Mouse (Mus musculus): ENCODE data around the gene Mterf1b.
"Not testable (repeated sequence)": the region's sequence is repeated elsewhere in the genome, so short reads cannot be mapped to it uniquely, and the experiment has no call there.

Mterf1b gene

GRCm38 (mm10) chr5:4191671-4192480 is at the start of gene Mterf1b:
Mterf1b (plus strand) TSS chr5:4192367.
- in situ Hi-C loops (cut with MboI) = not testable (repeated sequence)

- in situ Hi-C loops (cut with MboI) = not testable (repeated sequence)
Measured at GRCm38 (mm10) chr5:4159418-4160071, 32.6 kb upstream of the Mterf1b start.

- in situ Hi-C loops (cut with MboI) = no loop called here
Measured at GRCm38 (mm10) chr5:4161554-4161953, 30.6 kb upstream of the Mterf1b start.

GRCm38 (mm10) chr5:4162461-4162860 is 29.7 kb upstream of the Mterf1b start:
- in situ Hi-C loops (cut with MboI) = no loop called here

GRCm38 (mm10) chr5:4167813-4168529 is 24.2 kb upstream of the Mterf1b start:
- in situ Hi-C loops (cut with MboI) = not testable (repeated sequence)

GRCm38 (mm10) chr5:4168530-4168926 is 23.6 kb upstream of the Mterf1b start:
- in situ Hi-C loops (cut with MboI) = not testable (repeated sequence)

GRCm38 (mm10) chr5:4176421-4176820 is 15.7 kb upstream of the Mterf1b start:
- in situ Hi-C loops (cut with MboI) = not testable (repeated sequence)

GRCm38 (mm10) chr5:4179364-4179763 is 12.8 kb upstream of the Mterf1b start:
- in situ Hi-C loops (cut with MboI) = no loop called here

- in situ Hi-C loops (cut with MboI) = no loop called here
Measured at GRCm38 (mm10) chr5:4186815-4187214, 5.4 kb upstream of the Mterf1b start.

- in situ Hi-C loops (cut with MboI) = not testable (repeated sequence)
Measured at GRCm38 (mm10) chr5:4192481-4193246, 497 bp downstream of the Mterf1b start.

- in situ Hi-C loops (cut with MboI) = no loop called here
Measured at GRCm38 (mm10) chr5:4193247-4193628, 1.1 kb downstream of the Mterf1b start.

GRCm38 (mm10) chr5:4194166-4194565 is 2.0 kb downstream of the Mterf1b start:
- in situ Hi-C loops (cut with MboI) = no loop called here

GRCm38 (mm10) chr5:4195086-4195485 is 2.9 kb downstream of the Mterf1b start:
- in situ Hi-C loops (cut with MboI) = no loop called here

- in situ Hi-C loops (cut with MboI) = no loop called here
Measured at GRCm38 (mm10) chr5:4201368-4201767, 9.2 kb downstream of the Mterf1b start.

- in situ Hi-C loops (cut with MboI) = not testable (repeated sequence)
Measured at GRCm38 (mm10) chr5:4202276-4202810, 10.2 kb downstream of the Mterf1b start.

- in situ Hi-C loops (cut with MboI) = not testable (repeated sequence)
Measured at GRCm38 (mm10) chr5:4210082-4210481, 17.9 kb downstream of the Mterf1b start.

- in situ Hi-C loops (cut with MboI) = no loop called here
Measured at GRCm38 (mm10) chr5:4221309-4221708, 29.1 kb downstream of the Mterf1b start.

- in situ Hi-C loops (cut with MboI) = no loop called here
Measured at GRCm38 (mm10) chr5:4221981-4222623, 29.9 kb downstream of the Mterf1b start.

GRCm38 (mm10) chr5:4232163-4232562 is 40.0 kb downstream of the Mterf1b start:
- in situ Hi-C loops (cut with MboI) = no loop called here

GRCm38 (mm10) chr5:4234505-4234904 is 42.3 kb downstream of the Mterf1b start:
- in situ Hi-C loops (cut with MboI) = no loop called here

- in situ Hi-C loops (cut with MboI) = no loop called here
Measured at GRCm38 (mm10) chr5:4240120-4240519, 48.0 kb downstream of the Mterf1b start.
